Mouse (Mus musculus): ENCODE results near the gene Tmem199.
"Not testable (repeated sequence)": the region's sequence is repeated elsewhere in the genome, so short reads cannot be mapped to it uniquely, and the experiment has no call there.

Tmem199 gene

DNA sequence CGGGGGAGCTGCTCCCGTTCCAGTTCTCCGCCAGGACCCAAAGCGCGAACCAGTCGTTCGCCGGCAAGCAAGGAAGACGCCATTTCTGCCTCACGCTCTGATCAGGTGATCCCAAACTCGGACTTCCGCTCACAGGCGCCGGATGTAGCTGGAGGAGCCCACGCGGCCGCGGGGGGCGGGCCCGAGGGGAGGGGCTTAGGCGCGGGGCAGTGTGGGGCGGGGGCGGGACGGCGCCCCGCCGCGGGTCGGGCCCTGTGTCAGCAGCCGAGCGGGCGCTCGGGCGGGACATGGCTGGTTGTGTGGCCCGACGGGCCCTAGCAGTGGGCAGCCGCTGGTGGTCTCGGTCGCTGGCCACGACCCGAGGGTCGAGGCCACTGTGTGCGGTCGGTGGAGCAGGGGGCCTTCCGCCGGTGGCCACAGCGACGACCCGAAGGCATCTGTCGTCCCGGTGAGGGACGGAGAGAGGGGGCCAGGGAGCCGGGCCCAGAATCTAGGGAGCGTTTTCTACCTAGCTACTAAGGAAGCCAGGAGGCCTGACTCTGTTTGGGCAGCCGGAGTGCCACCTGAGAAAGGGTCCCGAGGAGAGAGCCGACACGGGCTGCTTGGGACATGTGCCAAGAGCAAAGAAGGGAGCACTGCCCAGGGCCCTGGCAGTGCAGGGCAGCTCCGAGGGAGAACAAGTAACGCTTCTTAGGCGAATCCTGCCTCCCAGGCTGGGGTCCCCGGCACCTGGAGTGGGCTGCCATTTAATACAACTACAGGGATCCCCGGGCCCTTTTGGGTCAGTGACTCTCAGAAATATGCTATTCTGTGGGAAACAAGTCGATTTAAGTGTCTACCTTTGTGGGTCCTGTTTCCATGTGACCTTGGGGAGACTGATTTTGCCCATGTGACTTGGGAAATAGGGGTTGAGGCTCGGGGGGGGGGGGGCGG lies at the start of gene Tmem199, which contains the start of gene Poldip2:
Gene Tmem199 (minus strand): TSS at position 148 of the 933 bp plus-strand sequence.
Gene Poldip2 (plus strand): TSS at position 169 of the 933 bp plus-strand sequence.
- peak; percentile 93 for DNase-seq (ENCODE audit: low read depth, low spot score)

DNA sequence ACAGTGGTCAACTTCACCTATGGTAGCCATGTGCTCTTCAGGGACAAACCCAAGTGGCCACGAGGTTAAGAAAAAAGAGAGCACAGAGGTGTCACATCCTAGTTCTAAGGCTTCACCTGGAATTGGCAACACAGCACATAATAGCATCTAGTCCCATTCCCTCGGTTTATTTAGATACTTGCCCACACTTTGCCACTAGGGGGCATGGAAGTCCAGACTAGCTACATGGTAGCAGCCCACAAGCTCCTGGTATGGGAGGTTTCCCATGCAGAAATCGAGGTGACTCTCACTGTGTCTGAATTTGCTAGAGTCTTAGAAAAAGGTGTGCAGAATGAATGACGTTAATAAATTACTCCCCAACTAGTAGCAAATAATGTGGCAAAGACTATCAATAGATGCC lies 48.5 kb upstream of the Tmem199 start:
- DNase-seq (ENCODE audit: low read depth, low spot score), result peak; percentile 68

DNA sequence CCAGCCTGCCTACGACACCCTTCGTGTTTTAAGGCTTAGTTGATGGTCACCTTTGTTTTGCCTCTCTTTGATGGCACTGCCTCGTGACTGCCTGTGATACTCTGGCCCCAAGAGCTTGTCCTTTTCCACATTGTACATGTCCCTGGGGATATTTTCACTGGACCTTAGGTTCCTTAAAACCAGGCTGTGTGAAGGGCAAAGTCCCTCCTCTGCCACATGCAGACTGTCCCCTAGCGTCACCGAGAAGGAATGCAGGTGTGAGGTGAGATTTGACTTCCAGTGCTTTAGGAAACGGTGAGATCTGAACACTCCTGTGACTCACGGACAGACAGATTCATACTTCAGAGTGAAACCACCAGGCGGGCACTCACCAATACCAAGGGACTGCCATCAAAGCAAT lies 45.3 kb upstream of the Tmem199 start:
- DNase-seq (ENCODE audit: low read depth, low spot score), result no peak

DNA sequence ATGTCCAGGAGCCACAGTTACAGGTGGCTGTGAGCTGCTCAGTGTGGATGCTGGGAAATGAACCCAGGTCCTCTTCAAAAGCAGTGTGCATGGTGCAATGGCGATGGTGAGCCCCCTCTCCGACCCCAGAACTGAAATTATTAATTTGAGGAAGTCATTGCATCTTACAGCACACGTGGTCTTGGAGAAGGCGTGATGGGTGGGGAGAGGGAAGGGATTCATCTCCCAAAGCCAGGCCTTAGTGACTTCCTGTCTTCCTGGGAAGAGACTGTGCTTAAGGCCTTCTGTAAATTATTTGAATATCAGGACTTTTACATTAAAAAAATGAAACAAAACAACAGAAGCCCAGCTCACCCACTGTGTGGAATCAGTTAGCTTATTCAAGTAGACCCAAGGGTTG lies 44.1 kb upstream of the Tmem199 start:
- no peak for DNase-seq (ENCODE audit: low read depth, low spot score)

DNA sequence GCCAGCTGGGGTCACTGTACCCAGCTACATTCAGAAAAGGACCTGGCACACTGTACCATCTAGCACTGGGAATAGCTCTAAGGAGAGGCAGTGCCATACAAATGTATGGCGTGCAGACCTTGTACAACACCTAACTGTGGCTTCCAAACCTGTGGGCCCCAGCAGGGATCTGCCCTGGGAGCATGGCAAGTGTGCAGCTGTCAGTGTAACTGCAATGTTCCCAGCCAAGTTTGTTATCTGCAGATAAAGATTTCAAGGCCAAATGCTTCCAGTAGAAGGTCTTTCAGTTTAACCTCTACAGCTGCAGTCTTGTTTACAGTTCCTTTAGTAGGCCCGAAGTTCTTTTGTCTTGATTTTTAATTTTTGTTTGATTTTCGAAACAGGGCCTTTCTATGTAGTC lies 43.7 kb upstream of the Tmem199 start:
- no peak for DNase-seq (ENCODE audit: low read depth, low spot score)

DNA sequence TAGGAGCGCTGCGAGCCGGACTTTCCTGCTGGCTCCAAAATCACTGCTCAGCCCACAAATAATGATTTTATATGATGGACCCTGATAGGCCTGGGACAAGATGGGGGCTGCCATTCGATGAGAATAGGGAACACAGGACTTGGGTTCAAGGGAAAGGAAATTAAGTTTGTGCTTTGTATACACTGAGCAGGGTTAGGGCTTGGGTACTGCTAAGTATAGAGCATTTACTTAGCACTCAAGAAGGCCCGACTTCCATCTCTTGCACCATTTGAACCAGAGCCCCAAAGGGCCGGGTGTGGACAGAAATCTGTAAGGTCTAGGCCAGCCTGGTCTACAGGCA lies 39.1 kb upstream of the Tmem199 start:
- DNase-seq (ENCODE audit: low read depth, low spot score), result no peak

DNA sequence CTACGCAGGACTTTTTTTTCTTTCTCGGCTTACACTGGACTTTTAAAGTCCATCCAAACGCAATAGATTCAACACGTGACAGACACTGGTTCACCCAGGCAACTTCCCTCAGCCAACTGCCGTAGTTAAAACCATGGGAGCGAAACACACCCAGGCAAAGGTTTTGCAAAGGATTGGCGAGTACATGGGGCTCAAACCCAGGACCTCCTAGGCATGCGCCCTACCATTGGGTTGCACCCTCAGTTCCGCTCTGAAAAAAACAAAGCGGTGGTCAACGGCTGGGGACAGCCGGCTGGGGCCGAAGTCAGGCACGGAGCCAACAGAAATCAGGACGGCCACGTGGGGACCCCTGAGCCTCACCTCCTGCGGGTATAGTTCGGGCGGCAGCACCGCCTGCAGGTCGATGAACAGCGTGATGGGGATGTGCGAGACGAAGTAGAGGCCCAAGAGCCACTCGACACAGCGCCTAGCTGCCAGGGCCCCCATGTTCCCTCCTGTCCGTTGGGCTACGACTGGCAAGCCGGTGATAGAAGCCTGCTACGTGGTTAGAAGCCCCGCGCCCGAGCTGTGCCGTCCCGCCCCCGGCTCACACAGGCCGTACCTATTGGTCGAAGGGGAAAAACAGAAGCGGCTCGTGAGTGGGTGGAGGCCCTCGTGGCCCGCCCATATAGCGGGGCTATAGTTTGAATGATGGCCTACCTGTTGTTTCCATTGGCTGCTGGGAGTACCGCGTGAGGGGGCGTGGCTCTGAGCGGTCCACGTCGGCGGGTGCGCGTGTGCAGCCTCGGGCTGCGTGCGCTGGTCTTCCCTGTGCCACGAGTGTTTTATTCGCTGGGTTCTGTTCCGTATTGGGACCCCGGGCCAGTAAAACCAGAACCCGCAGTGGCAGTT lies 38.4 kb upstream of the Tmem199 start, which contains the start of gene Tmem97:
Gene Tmem97 (minus strand): TSS at position 610 of the 891 bp plus-strand sequence.
- DNase-seq (ENCODE audit: low read depth, low spot score), result peak; percentile 98

DNA sequence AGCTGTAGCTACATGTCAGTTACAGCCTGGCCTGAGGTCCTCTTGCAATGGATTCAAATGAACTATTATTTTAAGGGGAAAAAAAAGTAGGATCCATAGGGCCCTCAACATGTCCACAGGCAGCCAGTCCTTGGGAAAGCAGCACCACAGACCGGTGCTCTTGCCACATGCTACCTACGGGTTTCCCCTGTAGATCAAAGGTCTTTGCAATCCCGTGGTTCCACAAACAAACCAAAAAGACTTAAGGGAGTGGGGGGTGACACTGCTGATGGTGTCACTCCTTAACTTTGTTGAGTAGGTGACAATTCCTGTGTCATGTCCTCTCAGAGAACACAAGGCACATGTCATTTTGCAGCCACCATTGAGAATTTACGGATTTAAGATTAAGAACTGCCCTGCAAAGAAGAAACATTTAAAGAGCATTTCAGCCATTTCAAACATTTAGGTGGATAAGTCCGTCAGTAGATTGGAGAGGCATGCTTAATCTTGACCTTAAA lies 37.6 kb upstream of the Tmem199 start:
- DNase-seq (ENCODE audit: low read depth, low spot score), result peak; percentile 35

DNA sequence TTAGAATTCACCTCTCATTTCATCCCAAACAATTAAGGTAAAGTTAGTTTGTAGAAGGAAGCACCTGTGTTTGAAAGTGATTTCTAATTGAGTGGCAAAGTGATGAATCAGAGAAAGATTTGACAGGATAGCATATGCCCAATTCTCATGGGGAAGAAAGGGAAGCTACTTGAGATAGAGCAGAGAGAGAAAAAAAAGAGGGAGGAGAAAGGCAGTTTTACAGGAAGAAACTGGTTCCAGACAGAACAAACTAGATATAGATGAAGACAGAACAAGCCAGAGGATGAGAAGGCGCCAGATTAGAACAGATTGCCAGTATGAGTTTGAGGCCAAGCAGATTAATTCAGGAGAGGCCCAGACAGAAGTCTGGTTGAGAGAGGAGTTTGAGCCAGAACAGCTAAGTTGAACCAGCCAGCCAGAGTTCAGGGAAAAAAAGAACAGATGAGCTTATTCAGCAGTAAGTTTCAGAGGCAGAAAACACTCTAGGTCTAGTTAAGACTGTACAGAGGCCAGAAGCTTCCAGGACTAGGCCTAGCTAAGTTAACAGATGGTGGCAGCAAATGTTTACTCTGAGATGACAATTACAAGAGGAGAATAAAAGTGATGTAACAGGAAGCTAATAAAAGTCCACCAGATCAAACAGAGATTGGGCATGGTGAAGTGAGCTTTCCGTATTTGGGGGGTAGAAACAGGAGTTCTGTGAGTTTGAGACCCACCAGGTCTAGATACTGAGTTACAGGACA lies 35.9 kb upstream of the Tmem199 start:
- DNase-seq (ENCODE audit: low read depth, low spot score), result no peak

DNA sequence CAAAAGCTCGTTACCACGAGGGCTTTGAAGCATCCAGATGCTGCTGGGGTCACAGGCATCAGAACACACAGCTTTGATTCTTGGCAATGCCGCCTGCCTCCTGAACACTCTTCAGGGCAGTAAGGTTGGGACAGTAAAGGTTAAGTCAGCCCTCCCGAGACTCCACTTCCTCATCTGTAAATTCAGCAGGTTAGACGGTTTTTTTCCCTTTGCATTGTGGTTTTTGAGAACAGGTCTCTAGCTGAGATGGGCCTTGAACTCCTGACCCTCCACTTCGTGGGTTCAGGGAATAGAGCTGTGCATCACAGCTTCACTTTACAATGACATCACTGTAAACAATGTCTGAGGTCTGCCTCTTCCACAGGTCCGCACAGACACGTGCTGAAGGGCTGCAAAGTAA lies 33.2 kb upstream of the Tmem199 start:
- DNase-seq (ENCODE audit: low read depth, low spot score), result peak; percentile 26

DNA sequence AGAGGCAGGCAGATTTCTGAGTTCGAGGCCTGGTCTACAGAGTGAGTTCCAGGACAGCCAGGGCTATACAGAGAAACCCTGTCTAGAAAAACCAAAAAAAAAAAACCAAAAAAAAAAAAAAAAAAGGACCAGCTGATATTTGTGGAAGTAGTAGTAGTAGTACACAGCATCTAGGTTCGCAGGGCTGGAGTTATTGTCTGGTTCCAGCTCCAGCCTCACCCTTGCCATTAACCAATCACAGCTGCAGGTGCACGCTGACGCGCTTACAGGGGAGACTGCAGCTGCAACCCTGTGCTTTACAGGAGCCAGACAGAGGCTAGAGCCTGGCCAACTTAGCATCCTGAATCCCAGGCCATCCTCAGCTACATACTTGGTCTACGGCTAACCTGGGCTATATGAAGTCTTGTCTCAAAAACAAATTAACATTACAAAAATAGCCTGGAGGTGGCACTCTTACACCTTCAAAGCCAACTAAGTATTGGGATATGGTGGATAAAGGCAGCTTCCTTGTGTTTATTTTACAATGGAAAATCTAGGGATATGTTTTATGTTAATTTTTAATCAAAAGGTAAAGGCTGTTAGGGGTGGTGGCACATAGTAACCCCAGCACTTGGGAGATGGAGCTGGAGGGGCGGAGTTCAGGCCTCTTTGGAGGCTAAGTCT lies 32.6 kb upstream of the Tmem199 start:
- no peak for DNase-seq (ENCODE audit: low read depth, low spot score)

DNA sequence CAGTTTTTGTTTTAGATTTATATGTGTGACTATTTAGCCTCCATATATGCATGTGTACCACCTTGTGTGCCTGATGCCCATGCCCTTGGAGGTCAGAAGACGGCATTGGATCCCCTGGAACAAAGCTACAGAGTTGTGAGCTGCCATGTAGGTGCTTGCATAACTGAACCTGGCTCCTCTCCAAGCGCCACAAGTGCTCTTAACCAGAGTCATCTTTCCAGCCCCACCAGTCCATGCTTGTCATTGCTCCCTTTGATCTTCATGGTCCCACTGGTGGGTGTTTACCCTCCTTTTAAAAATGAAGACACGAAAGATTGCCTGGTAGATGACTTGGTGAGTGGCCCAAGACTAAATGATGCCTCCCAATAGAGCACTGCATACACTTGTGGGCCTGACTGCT lies 28.4 kb upstream of the Tmem199 start:
- DNase-seq (ENCODE audit: low read depth, low spot score), result no peak

DNA sequence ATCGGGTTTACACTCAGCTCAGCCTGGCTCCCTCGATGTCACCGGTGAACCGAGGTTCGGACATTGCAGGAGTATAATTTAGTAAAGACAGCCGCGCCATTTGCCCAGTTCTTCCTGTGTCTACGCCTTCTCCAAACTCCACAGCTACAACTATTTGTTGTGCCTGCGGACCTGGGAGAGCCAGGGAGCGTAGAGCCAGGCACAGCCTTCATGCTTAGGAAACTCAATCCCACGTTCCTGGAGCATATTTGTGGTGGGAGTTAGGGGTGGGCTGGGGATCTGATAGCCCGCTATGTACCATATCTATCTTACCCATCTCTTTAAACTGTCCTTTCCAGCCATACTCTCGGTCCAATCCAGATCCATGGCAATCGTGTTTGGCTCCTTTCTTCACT lies 24.7 kb upstream of the Tmem199 start:
- no peak for DNase-seq (ENCODE audit: low read depth, low spot score)

DNA sequence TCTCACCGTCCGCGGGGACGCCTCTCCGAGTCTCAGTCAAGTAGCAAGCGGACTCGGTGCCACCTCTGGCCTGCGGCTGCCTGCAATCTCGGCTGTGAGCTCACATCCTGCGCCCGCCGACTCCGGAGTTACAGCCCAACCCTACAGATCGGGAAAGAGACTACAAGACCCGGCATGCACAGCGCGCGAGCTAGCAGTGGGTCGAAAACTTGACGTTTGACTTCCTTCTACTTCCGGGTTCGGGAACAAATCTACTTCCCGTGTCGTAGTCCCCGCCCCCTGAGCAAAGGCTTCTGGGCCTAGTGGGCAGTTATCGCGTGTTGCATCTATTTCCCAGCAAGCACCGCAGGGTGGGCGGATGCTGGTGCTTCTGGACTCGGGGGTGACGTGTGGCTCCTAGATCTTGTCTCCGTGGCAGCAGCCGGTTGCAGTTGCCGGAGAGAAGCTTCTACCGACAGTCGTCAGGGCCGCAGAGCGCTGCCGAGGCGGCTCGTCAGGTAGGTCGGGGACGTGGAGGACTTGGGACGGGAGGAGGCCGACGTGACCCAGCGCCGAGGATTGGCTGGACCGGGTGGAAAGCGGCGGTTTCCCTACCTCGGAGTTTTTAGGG lies 24.2 kb upstream of the Tmem199 start, which contains the start of the genes Tnfaip1 and Ift20:
Gene Tnfaip1 (minus strand): TSS at position 253 of the 610 bp plus-strand sequence.
Gene Ift20 (plus strand): TSS at position 282 of the 610 bp plus-strand sequence.
- DNase-seq (ENCODE audit: low read depth, low spot score), result peak; percentile 99

DNA sequence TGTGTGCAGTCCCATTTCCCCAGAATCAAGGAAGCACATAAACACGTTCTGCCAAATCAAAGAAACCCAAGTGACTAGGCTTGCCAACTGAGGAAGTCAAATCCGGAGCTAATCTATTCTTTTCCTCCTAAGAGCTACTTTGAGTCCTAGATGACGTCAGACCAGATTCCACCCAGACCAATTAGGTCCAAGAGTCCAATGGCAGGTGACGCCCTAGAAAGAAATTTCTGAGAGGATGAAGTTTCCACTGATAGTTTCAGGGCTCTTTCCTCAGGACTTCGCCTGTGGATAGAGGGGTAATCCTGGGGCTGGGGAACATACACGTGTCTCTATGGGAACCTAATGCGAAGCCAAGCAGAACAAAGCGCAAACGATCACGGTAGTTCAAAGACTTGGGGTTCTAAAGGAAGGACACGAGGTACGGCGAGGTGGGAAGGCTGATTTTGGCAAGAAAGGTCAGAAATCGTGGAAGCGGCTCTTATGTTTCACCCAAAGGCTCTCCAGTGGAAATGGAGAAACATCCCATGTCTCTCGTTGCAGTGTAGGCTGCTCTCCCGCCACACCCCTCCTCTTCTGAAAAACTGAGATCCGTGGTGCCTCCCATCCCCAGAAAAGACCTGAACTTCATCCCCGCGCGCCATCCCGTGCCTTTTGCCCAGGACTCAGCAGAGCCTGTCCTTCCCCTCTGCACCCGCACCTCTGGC lies 23.6 kb upstream of the Tmem199 start:
- peak; percentile 77 for DNase-seq (ENCODE audit: low read depth, low spot score)

DNA sequence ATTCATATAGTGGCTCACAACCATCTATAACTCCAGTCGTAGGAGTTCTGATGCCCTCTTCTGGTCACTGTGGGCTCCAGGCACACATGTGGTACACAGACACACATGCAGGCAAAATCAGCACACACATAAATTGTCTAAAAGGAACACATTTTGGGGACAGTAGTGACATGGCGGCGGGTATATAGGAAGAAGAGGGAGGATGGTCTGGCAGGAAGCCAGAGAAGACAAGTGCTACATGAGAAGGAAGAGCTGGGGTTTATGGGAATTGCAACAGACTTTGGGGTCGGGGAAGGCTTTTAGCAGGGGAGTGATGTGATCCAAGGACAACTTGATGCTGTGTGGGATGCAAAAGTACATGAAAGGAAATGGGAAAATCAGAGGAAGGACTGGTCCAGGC lies 22.5 kb upstream of the Tmem199 start:
- peak; percentile 29 for DNase-seq (ENCODE audit: low read depth, low spot score)

DNA sequence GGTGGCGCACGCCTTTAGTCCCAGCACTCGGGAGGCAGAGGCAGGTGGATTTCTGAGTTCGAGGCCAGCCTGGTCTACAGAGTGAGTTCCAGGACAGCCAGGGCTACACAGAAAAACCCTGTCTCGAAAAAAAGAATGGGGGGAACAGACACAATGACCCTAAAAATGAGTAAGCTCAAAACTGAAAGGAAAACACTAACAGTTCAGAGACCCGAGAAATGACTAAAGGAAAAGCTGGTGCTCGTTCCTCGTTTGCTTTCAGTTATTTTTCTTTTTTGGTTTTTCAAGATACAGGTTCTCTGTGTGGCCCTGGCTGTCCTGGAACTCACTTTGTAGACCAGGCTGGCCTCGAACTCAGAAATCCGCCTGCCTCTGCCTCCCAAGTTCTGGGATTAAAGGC lies 19.5 kb upstream of the Tmem199 start:
- not testable (repeated sequence) for DNase-seq (ENCODE audit: low read depth, low spot score)

DNA sequence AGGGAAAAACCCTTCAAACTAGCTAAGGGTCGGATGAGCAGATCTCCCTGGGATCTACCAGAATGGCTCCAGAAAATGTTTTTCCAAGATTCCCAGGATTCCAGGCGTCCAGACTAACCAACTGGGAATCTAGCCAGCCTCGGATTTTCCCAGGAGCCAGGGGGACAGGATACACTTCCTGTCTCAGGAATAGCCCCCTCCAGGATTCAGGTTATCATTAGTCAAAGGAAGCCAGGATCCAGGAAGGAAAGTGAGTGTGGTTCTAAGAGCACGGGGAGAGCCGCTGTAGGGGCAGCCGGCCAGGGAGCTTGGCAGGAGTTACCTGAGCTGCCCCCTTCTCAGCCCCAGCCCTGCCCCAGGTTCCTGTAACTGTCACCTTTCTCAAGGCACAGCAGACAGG lies 19.1 kb upstream of the Tmem199 start:
- no peak for DNase-seq (ENCODE audit: low read depth, low spot score)

DNA sequence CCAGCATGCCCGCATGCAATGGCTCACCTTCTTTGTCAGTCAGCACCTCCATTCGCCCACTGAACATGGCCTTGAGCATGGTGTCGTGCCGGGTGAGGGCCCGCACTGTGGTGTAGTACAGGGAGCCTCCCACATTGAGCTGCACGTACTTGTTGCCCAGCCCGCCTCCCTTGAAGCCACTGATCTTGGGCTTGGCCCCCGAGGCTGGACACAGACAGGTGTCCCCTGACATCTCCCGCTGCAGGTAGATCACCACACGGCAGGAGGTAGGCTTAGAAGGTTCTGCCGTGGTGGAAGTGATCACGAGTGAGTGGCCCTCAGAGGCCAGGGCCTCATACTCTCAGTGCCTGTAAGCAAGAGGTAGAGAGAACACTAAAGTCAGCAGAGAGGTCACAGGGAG lies 18.0 kb upstream of the Tmem199 start:
- no peak for DNase-seq (ENCODE audit: low read depth, low spot score)

DNA sequence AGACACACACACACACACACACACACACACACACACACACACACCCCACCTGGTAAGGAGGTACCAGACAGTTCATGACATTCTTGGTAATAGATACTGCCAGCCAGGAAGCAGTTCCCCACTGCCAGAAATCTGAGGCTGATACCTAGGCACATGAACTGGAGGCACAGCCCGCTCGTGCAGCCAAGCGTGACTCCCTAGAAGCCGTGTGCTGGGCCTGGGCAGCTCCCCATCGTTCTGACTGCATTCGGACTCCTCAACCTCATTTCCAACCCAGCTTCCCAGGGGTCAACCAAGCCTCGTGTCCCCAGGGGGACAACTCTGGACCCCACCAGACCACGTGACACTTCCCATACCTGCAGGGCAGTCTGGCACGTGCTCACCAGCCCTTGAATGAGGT lies 16.7 kb upstream of the Tmem199 start:
- DNase-seq (ENCODE audit: low read depth, low spot score), result no peak

Data from A20 (cell line).